Mouse (Mus musculus) midbrain, embryonic 16.5 days (tissue): ENCODE measurements around the gene Obp2a. TPM values are rescaled to one million over a fixed set of nuclear protein-coding genes. Genes with fewer than 3 reads are reported as not detected.
"Not testable (repeated sequence)": the region's sequence is repeated elsewhere in the genome, so short reads cannot be mapped to it uniquely, and the experiment has no call there.

Source experiments
- ATAC-seq: fragments of 200-750 bp; cut with Nextera tagmentation; 2 replicates; pipeline ENCODE4 v1.8.0; 2017; ENCODE audit warnings: moderate TSS enrichment
- H3K27ac ChIP-seq: fragments of 300-500 bp; sonication (generic); 2 replicates; pipeline ENCODE4 v1.5.1; 2014; ENCODE audit warnings: mild to moderate bottlenecking, low read length, mixed read lengths
- H3K27me3 ChIP-seq: fragments of 300-500 bp; sonication (generic); 2 replicates; pipeline ENCODE4 v1.6.1; 2014; ENCODE audit warnings: low read depth, low read length, mixed read lengths; ENCODE audit not compliant: control insufficient read depth, insufficient read depth
- H3K36me3 ChIP-seq: fragments of 300-500 bp; sonication (generic); 2 replicates; pipeline ENCODE4 v1.6.1; 2014; ENCODE audit warnings: mild to moderate bottlenecking, low read length, moderate library complexity, mixed read lengths; ENCODE audit not compliant: control insufficient read depth, insufficient read depth
- H3K4me1 ChIP-seq: fragments of 300-500 bp; sonication (generic); 2 replicates; pipeline ENCODE4 v1.6.1; 2014; ENCODE audit warnings: mild to moderate bottlenecking, low read length, mixed read lengths; ENCODE audit not compliant: control insufficient read depth, insufficient read depth
- H3K4me2 ChIP-seq: fragments of 300-500 bp; sonication (generic); 2 replicates; pipeline ENCODE4 v1.6.1; 2014; ENCODE audit warnings: mild to moderate bottlenecking, low read length, mixed read lengths
- H3K4me3 ChIP-seq: fragments of 300-500 bp; sonication (generic); 2 replicates; pipeline ENCODE4 v1.5.1; 2014; ENCODE audit warnings: low read depth, mild to moderate bottlenecking, low read length, moderate library complexity, mixed read lengths
- H3K9ac ChIP-seq: fragments of 300-500 bp; sonication (generic); 2 replicates; pipeline ENCODE4 v1.6.1; 2014; ENCODE audit warnings: low read depth, low read length, mixed read lengths
- H3K9me3 ChIP-seq: fragments of 300-500 bp; sonication (generic); replicated peaks from 2 replicates; pipeline ENCODE4 v1.6.1; 2014; ENCODE audit warnings: mild to moderate bottlenecking, low read length, mixed read lengths; ENCODE audit not compliant: control insufficient read depth, poor library complexity, severe bottlenecking
- WGBS: fragments of 180-500 bp; shearing (Covaris S2); extraction: QIAGEN DNeasy Blood & Tissue Kit; methylation state at CpG from one replicate; pipeline ENCODE4 v1.1.7; 2014; 5-methylcytosine and 5-hydroxymethylcytosine counted together
- polyA plus RNA-seq: library from polyadenylated mRNA; unstranded; fragments of >200 nt; fragmentation: Nextera tagmentation; extraction: Ambion mirVana; gene quantifications from 2 replicates; pipeline ENCODE4 v1.2.1, GENCODE M21; 2015

Obp2a gene
- not detected in 2 replicates for polyA plus RNA-seq

GRCm38 (mm10) chr2:25699743-25700142 is at the start of gene Obp2a:
Gene Obp2a (plus strand): TSS chr2:25700043.
- ATAC-seq, H3K9me3 ChIP-seq, H3K4me1 ChIP-seq, H3K36me3 ChIP-seq, H3K27ac ChIP-seq, H3K9ac ChIP-seq, H3K4me3 ChIP-seq, H3K27me3 ChIP-seq, H3K4me2 ChIP-seq: not testable (repeated sequence)
- 89% methylated on average over 3 of the region's 3 CpGs for WGBS

DNA sequence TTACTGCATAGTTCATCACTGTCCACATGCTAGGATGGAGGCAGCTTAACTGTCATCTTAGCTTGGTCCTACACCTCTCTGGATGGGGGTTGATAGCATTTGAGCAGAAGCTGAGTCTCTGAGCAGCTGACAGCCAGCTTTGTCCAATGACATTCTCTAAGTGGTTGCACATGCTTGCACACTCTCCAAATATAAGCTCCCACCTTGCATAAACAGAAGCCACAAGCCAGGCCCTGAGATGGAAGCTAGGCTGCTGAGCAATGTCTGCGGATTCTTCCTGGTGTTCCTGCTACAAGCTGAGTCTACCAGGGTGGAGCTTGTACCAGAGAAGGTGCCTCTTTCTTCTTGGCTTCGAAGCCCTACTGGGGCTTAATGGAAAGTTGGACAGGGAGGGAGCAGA is 46.9 kb upstream of the Obp2a start, which contains the start of gene Lcn8:
Gene Lcn8 (plus strand): TSS at position 219 of the 400 bp plus-strand sequence.
- Histone ChIP-seq H3K4me1 (no peaks in the 10 kb centered on the region), H3K36me3 (no peaks in the 10 kb centered on the region), H3K27ac (no peak within 1 kb of the TSS), H3K27me3 (no peaks in the 10 kb centered on the region), H3K9ac (no peak within 1 kb of the TSS), H3K4me3 (no peak within 1 kb of the TSS), H3K4me2 (no peak within 1 kb of the TSS), H3K9me3 (no peaks in the 10 kb centered on the region)
- 75% methylated on average over 2 of the region's 2 CpGs for WGBS
- ATAC-seq = no peak

GRCm38 (mm10) chr2:25654502-25654901 is 45.3 kb upstream of the Obp2a start:
- Histone ChIP-seq H3K4me3 (no peak overlapping the region), H3K4me1 (no peaks in the 10 kb centered on the region), H3K9me3 (no peaks in the 10 kb centered on the region), H3K36me3 (no peaks in the 10 kb centered on the region), H3K27me3 (no peaks in the 10 kb centered on the region), H3K9ac (no peak overlapping the region), H3K27ac (no peak overlapping the region), H3K4me2 (no peak overlapping the region)
- no peak for ATAC-seq
- WGBS = 64% methylated on average over 1 of the region's 1 CpGs

GRCm38 (mm10) chr2:25656691-25657090 is 43.2 kb upstream of the Obp2a start:
- no peaks in the 10 kb centered on the region for H3K9me3 ChIP-seq
- ATAC-seq = no peak
- H3K27ac ChIP-seq = no peak overlapping the region
- H3K27me3 ChIP-seq = no peaks in the 10 kb centered on the region
- no peak overlapping the region for H3K9ac ChIP-seq
- no peak overlapping the region for H3K4me2 ChIP-seq
- no peaks in the 10 kb centered on the region for H3K4me1 ChIP-seq
- no peak overlapping the region for H3K4me3 ChIP-seq
- WGBS = 82% methylated on average over 4 of the region's 4 CpGs
- no peaks in the 10 kb centered on the region for H3K36me3 ChIP-seq

DNA sequence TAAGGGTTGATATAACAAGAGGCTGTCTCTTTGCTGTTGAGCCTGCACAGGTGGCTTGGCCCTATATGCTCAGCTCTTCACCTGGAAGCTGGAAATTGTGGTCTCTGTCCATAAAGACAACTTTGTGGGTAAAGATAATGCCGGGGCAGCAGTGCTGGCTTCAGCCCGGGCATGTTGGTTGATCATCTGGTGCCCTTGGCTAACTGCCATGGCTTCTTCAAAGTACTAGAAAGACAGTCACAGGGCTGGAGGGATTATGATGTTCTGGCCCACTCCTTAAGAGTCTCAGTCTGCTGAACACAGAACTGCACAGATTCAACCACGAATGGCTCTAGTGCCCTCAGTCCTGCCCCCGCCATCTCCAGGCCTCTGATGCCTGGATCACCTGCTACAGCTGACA is 42.6 kb upstream of the Obp2a start:
- Histone ChIP-seq H3K9me3 (no peaks in the 10 kb centered on the region), H3K27ac (no peak overlapping the region), H3K4me3 (no peak overlapping the region), H3K9ac (no peak overlapping the region), H3K36me3 (no peaks in the 10 kb centered on the region), H3K4me1 (no peaks in the 10 kb centered on the region), H3K4me2 (no peak overlapping the region), H3K27me3 (no peaks in the 10 kb centered on the region)
- WGBS = 84% methylated on average over 4 of the region's 4 CpGs
- ATAC-seq = no peak

DNA sequence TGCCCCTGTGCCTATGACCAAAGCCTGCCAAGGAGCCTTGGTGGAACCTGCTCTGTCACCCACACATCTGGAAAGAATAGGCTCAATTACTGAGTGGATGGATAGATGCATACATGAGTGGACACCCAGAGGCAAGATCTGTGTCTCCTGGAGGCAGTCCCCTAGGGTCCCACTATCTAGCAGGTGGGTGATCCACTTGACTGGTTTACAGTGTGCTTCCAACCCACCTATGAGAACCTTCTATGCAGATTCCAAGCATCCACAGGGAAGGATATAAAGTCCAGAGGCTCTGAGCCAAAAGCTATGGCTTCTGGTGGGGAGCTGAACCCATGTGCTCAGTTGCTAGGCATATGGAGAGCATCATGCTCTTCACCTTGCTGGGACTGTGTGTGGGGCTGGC is 42.2 kb upstream of the Obp2a start, which contains the start of gene Lcn5:
Gene Lcn5 (plus strand): TSS at position 301 of the 400 bp plus-strand sequence.
- no peak within 1 kb of the TSS for H3K27ac ChIP-seq
- no peak within 1 kb of the TSS for H3K4me2 ChIP-seq
- no peaks in the 10 kb centered on the region for H3K4me1 ChIP-seq
- H3K36me3 ChIP-seq = no peaks in the 10 kb centered on the region
- no peak for ATAC-seq
- no peaks in the 10 kb centered on the region for H3K27me3 ChIP-seq
- H3K9ac ChIP-seq = no peak within 1 kb of the TSS
- no peaks in the 10 kb centered on the region for H3K9me3 ChIP-seq
- H3K4me3 ChIP-seq = no peak within 1 kb of the TSS

DNA sequence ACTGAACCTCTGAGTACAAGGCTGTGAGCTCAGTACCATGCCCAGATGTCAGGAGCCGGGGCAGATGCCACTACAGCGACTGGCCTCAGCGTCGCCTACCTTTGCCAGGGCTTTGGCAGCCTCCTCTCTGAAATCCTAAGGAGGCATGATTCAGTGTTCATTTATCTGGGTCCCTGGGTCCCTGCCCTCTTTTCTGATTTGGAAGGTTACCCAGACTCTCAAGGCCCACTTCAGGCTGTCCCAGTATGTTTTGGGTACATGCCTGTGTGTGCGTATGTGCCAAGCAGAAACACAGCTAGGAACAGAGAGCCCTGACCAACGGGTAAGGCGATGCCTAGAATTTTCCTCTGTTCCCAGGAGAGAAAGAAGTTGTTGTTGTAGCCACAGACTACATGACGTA is 39.6 kb upstream of the Obp2a start:
- WGBS = 96% methylated on average over 8 of the region's 8 CpGs
- no peak overlapping the region for H3K4me3 ChIP-seq

GRCm38 (mm10) chr2:25661245-25661970 is 38.4 kb upstream of the Obp2a start:
- H3K4me3 ChIP-seq = no peak overlapping the region
- H3K27ac ChIP-seq = no peak overlapping the region
- no peaks in the 10 kb centered on the region for H3K36me3 ChIP-seq
- no peak overlapping the region for H3K4me2 ChIP-seq
- H3K27me3 ChIP-seq = no peaks in the 10 kb centered on the region
- no peak overlapping the region for H3K9ac ChIP-seq
- WGBS = 92% methylated on average over 6 of the region's 6 CpGs
- no peaks in the 10 kb centered on the region for H3K4me1 ChIP-seq
- H3K9me3 ChIP-seq = no peaks in the 10 kb centered on the region
- no peak for ATAC-seq

More for the DNA sequence above, 39.6 kb upstream of the Obp2a start:
- H3K4me2 ChIP-seq = no peak overlapping the region
- ATAC-seq = no peak
- H3K36me3 ChIP-seq = no peaks in the 10 kb centered on the region
- H3K9ac ChIP-seq = no peak overlapping the region
- H3K9me3 ChIP-seq = no peaks in the 10 kb centered on the region
- no peaks in the 10 kb centered on the region for H3K27me3 ChIP-seq
- H3K27ac ChIP-seq = no peak overlapping the region
- no peaks in the 10 kb centered on the region for H3K4me1 ChIP-seq

- H3K9ac ChIP-seq = no peak overlapping the region
- no peak overlapping the region for H3K4me3 ChIP-seq
- 77% methylated on average over 1 of the region's 1 CpGs for WGBS
- no peaks in the 10 kb centered on the region for H3K27me3 ChIP-seq
- ATAC-seq = no peak
- H3K36me3 ChIP-seq = no peaks in the 10 kb centered on the region
- no peaks in the 10 kb centered on the region for H3K9me3 ChIP-seq
- H3K4me2 ChIP-seq = no peak overlapping the region
- no peak overlapping the region for H3K27ac ChIP-seq
- H3K4me1 ChIP-seq = no peaks in the 10 kb centered on the region
Measured at GRCm38 (mm10) chr2:25663511-25663910, 36.3 kb upstream of the Obp2a start.
